ENCODE assay signal across 16 mouse cellular contexts in genomic region chr10:72778356-72778755, GRCm38 (mm10).
A peak's percentile ranks its signal among the peaks of the same experiment; 100 is the strongest.
DNase-seq lines count a peak whose midpoint lies in the region; ATAC-seq and TF ChIP-seq lines count a peak whose summit lies in the region.
"Had no signal": no experiment of that assay in that cellular context is flagged by ENCODE, and none has a peak within 500 bp of the region (broad histone marks: within the 10 kb centered on the region; RNA-seq: fewer than 3 reads in every experiment).

No protein-coding gene starts in this region.

- no peaks in the 10 kb centered on the region for H3K9me3 ChIP-seq in embryonic facial prominence, embryonic 11.5 days (replicated peaks; ENCODE audit: control insufficient read depth, low read length)
- no peaks in the 10 kb centered on the region for H3K9me3 ChIP-seq in embryonic facial prominence, embryonic 10.5 days
- no peaks in the 10 kb centered on the region for H3K9me3 ChIP-seq in liver, postnatal 0 days (ENCODE audit: low read length)
- H3K9me3 ChIP-seq: forebrain, embryonic 10.5 days; heart, embryonic 13.5 days; limb, embryonic 15.5 days; midbrain, embryonic 12.5 days had no signal

- no peak for ATAC-seq in embryonic facial prominence, embryonic 11.5 days (replicated peaks; ENCODE audit: insufficient number of reproducible peaks, low FRiP score, low TSS enrichment, low read depth)
- peak; percentile 27; the same call in 1 of the 2 replicates for ATAC-seq in liver, postnatal 0 days

- no peak overlapping the region for H3K4me3 ChIP-seq in embryonic facial prominence, embryonic 11.5 days (ENCODE audit: low read depth, low read length)
- H3K4me3 ChIP-seq in embryonic facial prominence, embryonic 10.5 days: no peak overlapping the region
- no peak overlapping the region for H3K4me3 ChIP-seq in liver, postnatal 0 days (ENCODE audit: low read depth, low read length)
- H3K4me3 ChIP-seq: forebrain, embryonic 10.5 days; heart, embryonic 13.5 days; limb, embryonic 15.5 days; midbrain, embryonic 12.5 days had no signal

- H3K4me1 ChIP-seq in embryonic facial prominence, embryonic 11.5 days (ENCODE audit: control insufficient read depth, insufficient read depth, low read length): no peaks in the 10 kb centered on the region
- H3K4me1 ChIP-seq in embryonic facial prominence, embryonic 10.5 days: no peaks in the 10 kb centered on the region
- H3K4me1 ChIP-seq in liver, postnatal 0 days (ENCODE audit: insufficient read depth): no peaks in the 10 kb centered on the region
- H3K4me1 ChIP-seq: forebrain, embryonic 10.5 days; heart, embryonic 13.5 days; limb, embryonic 15.5 days; midbrain, embryonic 12.5 days had no signal

- TF ChIP-seq CTCF in liver, postnatal 0 days (IDR thresholded peaks at IDR 0.05; ENCODE audit: low read depth): no peak

- H3K27ac ChIP-seq in embryonic facial prominence, embryonic 11.5 days (replicated peaks; ENCODE audit: low read depth, low read length): no peak overlapping the region
- H3K27ac ChIP-seq in embryonic facial prominence, embryonic 10.5 days (replicated peaks): no peak overlapping the region
- H3K27ac ChIP-seq in liver, postnatal 0 days (ENCODE audit: low read depth): no peak overlapping the region
- H3K27ac ChIP-seq: forebrain, embryonic 10.5 days; heart, embryonic 13.5 days; limb, embryonic 15.5 days; midbrain, embryonic 12.5 days had no signal

- no peaks in the 10 kb centered on the region for H3K27me3 ChIP-seq in embryonic facial prominence, embryonic 11.5 days (ENCODE audit: control insufficient read depth, insufficient read depth, low read length)
- H3K27me3 ChIP-seq in embryonic facial prominence, embryonic 10.5 days (replicated peaks; ENCODE audit: low read depth, poor library complexity, severe bottlenecking): no peaks in the 10 kb centered on the region
- H3K27me3 ChIP-seq in liver, postnatal 0 days (ENCODE audit: insufficient read depth, low read length): no peaks in the 10 kb centered on the region
- H3K27me3 ChIP-seq: heart, embryonic 13.5 days; limb, embryonic 15.5 days; midbrain, embryonic 12.5 days had no signal

- DNase-seq in embryonic facial prominence, embryonic 11.5 days (ENCODE audit: low spot score): peak; percentile 5
- no peak for DNase-seq in embryonic facial prominence, embryonic 10.5 days (ENCODE audit: low spot score)
- peak; percentile 6 for DNase-seq in kidney, postnatal 10 days
- DNase-seq in kidney, adult 18-20 months: no peak
- DNase-seq in MN1 (ENCODE audit: low spot score): peak; percentile 43
- no peak for DNase-seq in liver, postnatal 0 days
- no peak for DNase-seq in cerebellum, postnatal 4 days (ENCODE audit: low spot score in 2 of 2)
- no peak for DNase-seq in cerebellum, adult 11-12 months
- DNase-seq: adrenal gland, adult 2 months; B cell, adult 2 months; right cerebral cortex, adult 18-20 months; thymus, adult 18-20 months had no signal

- no peak overlapping the region for H3K4me2 ChIP-seq in embryonic facial prominence, embryonic 11.5 days (ENCODE audit: low read depth, low read length)
- H3K4me2 ChIP-seq in liver, postnatal 0 days (ENCODE audit: low read depth, low read length): no peak overlapping the region
- H3K4me2 ChIP-seq: heart, embryonic 13.5 days; limb, embryonic 15.5 days; midbrain, embryonic 12.5 days had no signal

- H3K36me3 ChIP-seq in embryonic facial prominence, embryonic 11.5 days (replicated peaks; ENCODE audit: control insufficient read depth, insufficient read depth, low read depth, low read length): no peaks in the 10 kb centered on the region
- H3K36me3 ChIP-seq in embryonic facial prominence, embryonic 10.5 days (replicated peaks): no peaks in the 10 kb centered on the region
- H3K36me3 ChIP-seq in liver, postnatal 0 days (replicated peaks; ENCODE audit: insufficient read depth, low read length): no peaks in the 10 kb centered on the region
- H3K36me3 ChIP-seq: forebrain, embryonic 10.5 days; heart, embryonic 13.5 days; limb, embryonic 15.5 days; midbrain, embryonic 12.5 days had no signal

- no peak overlapping the region for H3K9ac ChIP-seq in embryonic facial prominence, embryonic 11.5 days (replicated peaks; ENCODE audit: low read length)
- no peak overlapping the region for H3K9ac ChIP-seq in liver, postnatal 0 days (replicated peaks)
- H3K9ac ChIP-seq: heart, embryonic 13.5 days; limb, embryonic 15.5 days; midbrain, embryonic 12.5 days had no signal

- TF ChIP-seq EP300 in liver, postnatal 0 days (IDR thresholded peaks at IDR 0.05; ENCODE audit: low read depth): no peak

- 38% methylated on average over 3 of the region's 3 CpGs for WGBS in embryonic facial prominence, embryonic 11.5 days
- WGBS in embryonic facial prominence, embryonic 10.5 days: 49% methylated on average over 3 of the region's 3 CpGs
- 24% methylated on average over 3 of the region's 3 CpGs for WGBS in liver, postnatal 0 days (ENCODE audit: insufficient replicate concordance)

Comparison
In these comparisons a context has a peak if more than half of its experiments do, and no peak if none do; other contexts are left out.
1. DNase-seq: peak in embryonic facial prominence, embryonic 11.5 days (single experiment), kidney, postnatal 10 days (single experiment) and MN1 (single experiment); none in embryonic facial prominence, embryonic 10.5 days (single experiment), kidney, adult 18-20 months (single experiment), liver, postnatal 0 days (single experiment), cerebellum, postnatal 4 days (0 of 2) and cerebellum, adult 11-12 months (single experiment).